Mouse (Mus musculus): ENCODE measurements around the gene Rev1.

DNA sequence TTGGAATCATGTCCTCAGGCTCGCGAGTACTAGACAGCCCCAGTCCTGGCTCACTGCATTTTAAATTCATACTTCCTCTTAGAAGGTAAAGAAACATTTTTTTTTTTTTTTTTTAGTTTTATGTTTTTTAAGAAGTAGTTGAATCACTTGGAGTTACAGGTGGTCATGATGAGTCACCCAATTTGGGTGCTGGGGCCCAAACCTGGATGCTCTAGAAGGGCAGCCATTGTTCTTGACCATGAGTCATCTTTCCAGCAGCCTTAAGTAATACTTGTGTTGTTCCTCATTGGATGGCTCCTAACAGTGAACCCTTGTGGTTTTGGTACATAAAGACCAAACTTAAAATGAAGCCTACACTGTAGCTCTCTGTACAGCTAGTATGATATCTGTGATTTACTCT, 90.7 kb downstream of the Rev1 start:
- TF ChIP-seq GATA1 (IDR thresholded peaks at IDR 0.05; ENCODE audit: low read length) (no peak), TAL1 (IDR thresholded peaks at IDR 0.05; ENCODE audit: low read length) (no peak)

All from erythroblast, embryonic 14.5 days (primary cell).